Mouse (Mus musculus) liver, embryonic 14.5 days (tissue): ENCODE measurements around the gene Cap2. TPM values are rescaled to one million over a fixed set of nuclear protein-coding genes. Genes with fewer than 3 reads are reported as not detected.

ENCODE experiments used
- ATAC-seq: fragments of 200-750 bp; cut with Nextera tagmentation; 2 replicates; pipeline ENCODE4 v1.8.0; 2017; ENCODE audit warnings: moderate number of reproducible peaks, mild to moderate bottlenecking, moderate library complexity; ENCODE audit not compliant: insufficient read depth
- DNase-seq, 3 experiments: peaks; one replicate each; pipeline ENCODE4 v3.0.0-alpha.2; 2012 to 2013; ENCODE audit warnings: low read depth in 3 of 3, low spot score in 3 of 3
- H3K27ac ChIP-seq: fragments of 300-500 bp; sonication (generic); 2 replicates; pipeline ENCODE4 v1.5.1; 2014; ENCODE audit warnings: moderate library complexity, mild to moderate bottlenecking, control low read depth, inconsistent platforms
- H3K27me3 ChIP-seq: fragments of 300-500 bp; sonication (generic); 2 replicates; pipeline ENCODE4 v1.6.1; 2014; ENCODE audit warnings: mild to moderate bottlenecking, low read length, moderate library complexity; ENCODE audit not compliant: control insufficient read depth, insufficient read depth
- H3K36me3 ChIP-seq: fragments of 300-500 bp; sonication (generic); replicated peaks from 2 replicates; pipeline ENCODE4 v1.6.1; 2014; ENCODE audit warnings: low read depth; ENCODE audit not compliant: control insufficient read depth, insufficient read depth
- H3K4me1 ChIP-seq, 2 experiments: fragments of 200-500 bp in 1 of 2; fragments of 300-500 bp in 1 of 2; sonication (generic) in 1 of 2; replicated peaks; 2 replicates each; pipeline ENCODE4 v1.6.1; 2012 to 2014; ENCODE audit warnings: antibody characterized with exemption in 1 of 2, inconsistent platforms in 1 of 2, low read length in 1 of 2; ENCODE audit not compliant: control insufficient read depth in 2 of 2, insufficient read depth in 2 of 2
- H3K4me2 ChIP-seq: fragments of 300-500 bp; sonication (generic); 2 replicates; pipeline ENCODE4 v1.6.1; 2014; ENCODE audit warnings: low read depth, mild to moderate bottlenecking, control low read depth, moderate library complexity
- H3K4me3 ChIP-seq, 2 experiments: fragments of 200-500 bp in 1 of 2; fragments of 300-500 bp in 1 of 2; sonication (generic) in 1 of 2; 2 replicates each; pipeline ENCODE4 v1.5.1; 2012 to 2014; ENCODE audit warnings: low read depth in 2 of 2, low read length in 2 of 2, mild to moderate bottlenecking in 2 of 2, control low read depth in 1 of 2, inconsistent platforms in 1 of 2, moderate library complexity in 1 of 2; ENCODE audit not compliant: insufficient read depth in 1 of 2
- H3K9ac ChIP-seq: fragments of 300-500 bp; sonication (generic); replicated peaks from 2 replicates; pipeline ENCODE4 v1.6.1; 2014; ENCODE audit warnings: mild to moderate bottlenecking, control low read depth, moderate library complexity
- H3K9me3 ChIP-seq: fragments of 300-500 bp; sonication (generic); 2 replicates; pipeline ENCODE4 v1.6.1; 2016; ENCODE audit warnings: low read length, mixed read lengths; ENCODE audit not compliant: control insufficient read depth
- CTCF ChIP-seq: IDR thresholded peaks from 2 replicates; pipeline ENCODE4 v1.5.1; 2016; ENCODE audit warnings: antibody characterized with exemption, low read depth, control low read depth
- EP300 ChIP-seq: IDR thresholded peaks from 2 replicates; pipeline ENCODE4 v1.6.1; 2016; ENCODE audit warnings: antibody characterized with exemption, low read depth
- WGBS: fragments of 180-500 bp; shearing (Covaris S2); extraction: QIAGEN DNeasy Blood & Tissue Kit; methylation state at CpG from one replicate; pipeline ENCODE4 v1.1.7; 2014; ENCODE audit not compliant: insufficient replicate concordance; 5-methylcytosine and 5-hydroxymethylcytosine counted together
- polyA plus RNA-seq, 2 experiments: library from polyadenylated mRNA; depleted of rRNA in 1 of 2; stranded (reverse) in 1 of 2; unstranded in 1 of 2; fragments of >200 nt; fragmentation: Nextera tagmentation in 1 of 2; extraction: Ambion mirVana in 1 of 2; gene quantifications; 2 replicates each; pipeline versions ENCODE4 v1.2.1 to v1.2.3; 2012 to 2014

Gene Cap2
- polyA plus RNA-seq, 2 experiments, result 0.55 TPM

- DNase-seq (no peak), ATAC-seq (no peak)
- Histone ChIP-seq H3K27ac (no peak overlapping the region), H3K9me3 (no peaks in the 10 kb centered on the region), H3K4me1 (no peaks in the 10 kb centered on the region), H3K27me3 (no peaks in the 10 kb centered on the region), H3K4me2 (no peak overlapping the region), H3K36me3 (no peaks in the 10 kb centered on the region), H3K9ac (no peak overlapping the region), H3K4me3 (no peak overlapping the region)
- TF ChIP-seq EP300, result no peak
- TF ChIP-seq CTCF, result no peak
- WGBS, result 56% methylated on average over 10 of the region's 10 CpGs
Observed at GRCm38 (mm10) chr13:46529037-46529436, 27.4 kb downstream of the Cap2 start.

DNA sequence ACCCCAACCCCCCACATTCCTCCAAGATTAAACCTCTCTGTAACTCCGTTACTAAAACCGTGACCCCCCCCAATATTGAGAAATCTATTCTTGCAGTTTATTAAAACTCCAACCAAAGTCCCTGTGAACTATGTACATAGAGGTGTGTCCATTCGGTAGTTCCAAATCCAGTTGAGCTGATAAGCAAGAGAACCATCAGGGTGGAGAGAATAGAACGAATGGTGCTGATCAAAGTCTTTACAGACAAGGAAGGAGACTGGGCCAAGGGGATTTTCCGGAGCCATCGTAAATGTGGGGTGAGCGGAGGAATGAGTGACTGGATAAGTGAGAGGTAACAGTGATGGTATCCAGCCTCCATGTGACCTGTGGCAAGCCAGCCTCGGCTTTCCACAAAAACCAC is 28.9 kb downstream of the Cap2 start:
- TF ChIP-seq EP300 (no peak), CTCF (no peak)
- ATAC-seq, result no peak
- Histone ChIP-seq H3K27me3 (no peaks in the 10 kb centered on the region), H3K4me3 (no peak overlapping the region), H3K4me1 (no peaks in the 10 kb centered on the region), H3K4me2 (no peak overlapping the region), H3K27ac (no peak overlapping the region), H3K36me3 (no peaks in the 10 kb centered on the region), H3K9ac (no peak overlapping the region), H3K9me3 (no peaks in the 10 kb centered on the region)
- 69% methylated on average over 8 of the region's 8 CpGs for WGBS
- no peak for DNase-seq

GRCm38 (mm10) chr13:46531676-46532075 is 30.0 kb downstream of the Cap2 start:
- 60% methylated on average over 3 of the region's 3 CpGs for WGBS
- no peak overlapping the region for H3K4me2 ChIP-seq
- H3K27ac ChIP-seq, result no peak overlapping the region
- no peak overlapping the region for H3K4me3 ChIP-seq
- no peaks in the 10 kb centered on the region for H3K36me3 ChIP-seq
- TF ChIP-seq CTCF, result no peak
- TF ChIP-seq EP300, result no peak
- ATAC-seq (no peak), DNase-seq (no peak)
- no peaks in the 10 kb centered on the region for H3K9me3 ChIP-seq
- H3K4me1 ChIP-seq, result no peaks in the 10 kb centered on the region
- no peak overlapping the region for H3K9ac ChIP-seq
- H3K27me3 ChIP-seq, result no peaks in the 10 kb centered on the region

DNA sequence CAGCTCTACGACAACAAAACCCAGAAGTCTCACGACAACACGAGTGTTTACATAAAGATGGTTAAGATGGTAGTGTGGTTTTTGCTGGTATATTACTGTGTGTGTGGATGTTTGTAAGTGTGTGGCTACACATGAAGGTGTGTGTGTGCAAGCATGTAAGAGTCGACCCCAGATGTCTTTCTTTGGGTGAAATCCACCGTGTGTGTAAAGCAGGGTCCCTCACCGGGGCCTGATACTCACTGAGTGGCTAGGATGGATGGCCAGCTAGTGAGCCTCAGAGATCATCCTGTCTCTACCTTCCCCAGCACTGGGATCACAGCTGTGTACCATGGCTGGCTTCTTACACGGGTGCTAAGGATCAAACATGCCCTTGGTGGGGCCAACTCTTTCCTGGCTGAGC is 30.6 kb downstream of the Cap2 start:
- no peak overlapping the region for H3K4me3 ChIP-seq
- no peak overlapping the region for H3K9ac ChIP-seq
- H3K9me3 ChIP-seq, result no peaks in the 10 kb centered on the region
- H3K4me1 ChIP-seq, result no peaks in the 10 kb centered on the region
- 68% methylated on average over 7 of the region's 7 CpGs for WGBS
- no peak for TF ChIP-seq CTCF
- no peak for TF ChIP-seq EP300
- H3K27me3 ChIP-seq, result no peaks in the 10 kb centered on the region
- no peaks in the 10 kb centered on the region for H3K36me3 ChIP-seq
- no peak overlapping the region for H3K4me2 ChIP-seq
- ATAC-seq (no peak), DNase-seq (no peak)
- no peak overlapping the region for H3K27ac ChIP-seq

- H3K4me2 ChIP-seq, result no peak overlapping the region
- H3K27ac ChIP-seq, result no peak overlapping the region
- no peak overlapping the region for H3K4me3 ChIP-seq
- H3K36me3 ChIP-seq, result no peaks in the 10 kb centered on the region
- H3K27me3 ChIP-seq, result no peaks in the 10 kb centered on the region
- 57% methylated on average over 10 of the region's 10 CpGs for WGBS
- DNase-seq (no peak), ATAC-seq (no peak)
- no peaks in the 10 kb centered on the region for H3K4me1 ChIP-seq
- TF ChIP-seq CTCF (no peak), EP300 (no peak)
- H3K9ac ChIP-seq, result no peak overlapping the region
- no peaks in the 10 kb centered on the region for H3K9me3 ChIP-seq
Observed at GRCm38 (mm10) chr13:46533342-46534129, 31.9 kb downstream of the Cap2 start.
